Mouse (Mus musculus) liver, embryonic 11.5 days (tissue): ENCODE measurements around the gene Utp11. TPM values are rescaled to one million over a fixed set of nuclear protein-coding genes. Genes with fewer than 3 reads are reported as not detected.
"Not testable (repeated sequence)": the region's sequence is repeated elsewhere in the genome, so short reads cannot be mapped to it uniquely, and the experiment has no call there.

Source experiments
- ATAC-seq: fragments of 200-750 bp; cut with Nextera tagmentation; replicated peaks from 2 replicates; pipeline ENCODE4 v1.8.0; 2017; ENCODE audit warnings: moderate number of reproducible peaks, mild to moderate bottlenecking, moderate TSS enrichment, moderate library complexity; ENCODE audit not compliant: low FRiP score
- DNase-seq: peaks from one replicate; pipeline ENCODE4 v3.0.0-alpha.2; 2017; ENCODE audit warnings: low spot score
- H3K27ac ChIP-seq: fragments of 300-500 bp; sonication (generic); 2 replicates; pipeline ENCODE4 v1.5.1; 2014; ENCODE audit warnings: mild to moderate bottlenecking, low read depth, low read length, control low read depth
- H3K27me3 ChIP-seq: fragments of 300-500 bp; sonication (generic); replicated peaks from 2 replicates; pipeline ENCODE4 v1.6.1; 2014; ENCODE audit warnings: low read length, mixed read lengths; ENCODE audit not compliant: control insufficient read depth, insufficient read depth
- H3K36me3 ChIP-seq: fragments of 300-500 bp; sonication (generic); 2 replicates; pipeline ENCODE4 v1.6.1; 2014; ENCODE audit warnings: mild to moderate bottlenecking, low read length, moderate library complexity, mixed read lengths; ENCODE audit not compliant: control insufficient read depth, insufficient read depth
- H3K4me1 ChIP-seq: fragments of 300-500 bp; sonication (generic); replicated peaks from 2 replicates; pipeline ENCODE4 v1.6.1; 2014; ENCODE audit warnings: low read length, mixed read lengths; ENCODE audit not compliant: control insufficient read depth, insufficient read depth
- H3K4me2 ChIP-seq: fragments of 300-500 bp; sonication (generic); 2 replicates; pipeline ENCODE4 v1.6.1; 2014; ENCODE audit warnings: mild to moderate bottlenecking, control low read depth, moderate library complexity
- H3K4me3 ChIP-seq: fragments of 300-500 bp; sonication (generic); 2 replicates; pipeline ENCODE4 v1.5.1; 2014; ENCODE audit warnings: low read depth, low read length, control low read depth
- H3K9ac ChIP-seq: fragments of 300-500 bp; sonication (generic); 2 replicates; pipeline ENCODE4 v1.6.1; 2014; ENCODE audit warnings: low read depth, low read length, control low read depth
- H3K9me3 ChIP-seq: fragments of 300-500 bp; sonication (generic); 2 replicates; pipeline ENCODE4 v1.6.1; 2016; ENCODE audit warnings: low read length, inconsistent platforms, mixed read lengths; ENCODE audit not compliant: control insufficient read depth
- WGBS: fragments of 180-500 bp; shearing (Covaris S2); extraction: QIAGEN DNeasy Blood & Tissue Kit; methylation state at CpG from one replicate; pipeline ENCODE4 v1.1.7; 2014; 5-methylcytosine and 5-hydroxymethylcytosine counted together
- polyA plus RNA-seq: library from polyadenylated mRNA; unstranded; fragments of >200 nt; fragmentation: Nextera tagmentation; extraction: Ambion mirVana; gene quantifications from 2 replicates; pipeline ENCODE4 v1.2.1, GENCODE M21; 2014

Gene Utp11
- polyA plus RNA-seq, 1 experiment from 2014 or later = 80.5 TPM

DNA sequence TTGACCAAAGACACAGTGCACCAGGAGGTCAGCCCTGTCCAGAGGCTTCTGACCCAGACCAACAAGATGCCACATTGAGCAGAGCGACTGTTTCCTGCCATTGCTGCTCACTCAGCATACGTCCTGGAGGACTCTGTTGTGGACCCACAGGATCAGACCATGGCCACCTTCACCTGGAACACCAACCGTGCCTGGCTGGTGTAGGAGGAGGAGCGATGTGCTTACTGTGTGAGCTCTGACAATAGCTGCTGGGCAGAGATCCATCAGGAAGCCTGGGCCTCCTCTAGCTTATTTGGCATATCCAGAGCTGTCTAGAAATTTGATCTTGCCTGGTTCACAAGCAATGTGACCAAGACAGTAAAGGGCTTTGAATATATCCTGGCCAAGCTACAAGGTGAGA, 25.7 kb upstream of the Utp11 start:
- ATAC-seq (no peak), DNase-seq (no peak)
- H3K4me2 ChIP-seq = no peak overlapping the region
- no peaks in the 10 kb centered on the region for H3K9me3 ChIP-seq
- no peak overlapping the region for H3K9ac ChIP-seq
- no peaks in the 10 kb centered on the region for H3K27me3 ChIP-seq
- 93% methylated on average over 4 of the region's 4 CpGs for WGBS
- H3K4me3 ChIP-seq = no peak overlapping the region
- no peak overlapping the region for H3K27ac ChIP-seq
- peaks cover 10% of the 10 kb centered on the region for H3K4me1 ChIP-seq
- H3K36me3 ChIP-seq = peaks cover 32% of the 10 kb centered on the region

DNA sequence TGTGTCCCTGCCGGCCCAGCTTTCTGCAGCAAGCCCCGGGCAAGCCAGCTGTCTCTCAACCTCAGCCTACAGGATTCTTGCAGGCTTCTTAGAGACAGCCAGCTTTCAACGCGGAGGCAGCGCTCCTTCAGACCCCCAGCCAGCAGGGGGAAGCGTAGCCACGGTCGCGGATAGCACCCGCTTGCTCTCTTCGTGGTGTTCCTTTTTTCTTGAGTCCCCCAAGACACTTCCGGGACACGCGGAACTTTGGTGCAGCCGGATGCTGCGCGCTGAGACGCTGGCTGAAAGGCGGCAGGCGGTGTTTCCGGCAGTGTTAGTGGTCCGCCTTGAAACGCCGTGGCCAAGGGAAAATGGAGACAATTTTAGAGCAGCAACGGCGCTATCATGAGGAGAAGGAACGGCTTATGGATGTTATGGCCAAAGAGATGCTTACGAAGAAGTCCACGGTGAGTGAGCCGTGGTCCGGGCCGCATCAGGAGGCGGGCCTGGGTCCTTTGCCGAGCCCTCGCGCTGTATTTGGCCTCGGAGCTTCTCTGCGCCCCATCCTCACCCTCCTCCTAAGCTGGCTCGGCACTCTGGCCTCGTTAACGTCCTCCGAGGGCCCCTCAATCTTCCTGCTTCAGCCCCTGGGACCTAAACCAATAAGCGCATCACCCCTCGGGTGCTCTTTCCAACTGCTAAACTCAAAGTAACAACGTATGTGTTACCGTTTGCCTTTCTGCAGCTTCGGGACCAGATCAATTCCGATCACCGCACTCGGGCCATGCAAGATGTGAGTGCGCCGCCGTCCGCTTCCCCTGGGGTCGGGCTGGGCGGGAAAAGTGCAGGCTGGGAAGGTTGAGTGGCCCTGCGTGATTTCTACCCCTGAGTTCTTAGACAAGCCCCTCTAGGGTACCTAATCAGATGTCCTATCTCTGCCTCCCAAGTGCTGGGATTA, 21.4 kb upstream of the Utp11 start, which contains the start of gene Sf3a3:
Sf3a3 (plus strand) TSS at position 232 of the 937 bp plus-strand sequence.
- DNase-seq = peak; percentile 92
- H3K36me3 ChIP-seq = peaks cover 15% of the 10 kb centered on the region
- no peaks in the 10 kb centered on the region for H3K27me3 ChIP-seq
- no peaks in the 10 kb centered on the region for H3K9me3 ChIP-seq
- peak within 1 kb of the TSS; percentile 85 for H3K9ac ChIP-seq
- peak within 1 kb of the TSS; percentile 93 for H3K4me2 ChIP-seq
- peak within 1 kb of the TSS; percentile 56 for H3K27ac ChIP-seq
- ATAC-seq = peak; percentile 88
- H3K4me1 ChIP-seq = peaks cover 21% of the 10 kb centered on the region
- WGBS = under 1% methylated on average over 57 of the region's 57 CpGs
- peak within 1 kb of the TSS; percentile 87 for H3K4me3 ChIP-seq

DNA sequence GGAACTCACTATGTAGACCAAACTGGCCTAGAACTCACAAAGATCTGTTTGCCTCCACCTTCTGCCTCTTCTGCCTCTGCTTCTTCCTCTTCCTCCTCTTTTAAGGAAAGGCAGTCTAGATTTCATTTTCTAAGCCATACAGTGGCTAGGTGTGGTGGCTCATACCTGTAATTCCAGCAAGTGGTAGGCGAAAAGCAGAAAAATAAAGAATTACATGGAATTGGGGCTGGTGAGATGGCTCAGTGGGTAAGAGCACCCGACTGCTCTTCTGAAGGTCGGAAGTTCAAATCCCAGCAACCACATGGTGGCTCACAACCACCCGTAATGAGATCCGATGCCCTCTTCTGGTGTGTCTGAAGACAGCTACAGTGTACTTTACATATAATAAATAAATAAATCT, 20.4 kb upstream of the Utp11 start:
- not testable (repeated sequence) for H3K27ac ChIP-seq, H3K9me3 ChIP-seq, H3K4me2 ChIP-seq, H3K9ac ChIP-seq, DNase-seq, H3K36me3 ChIP-seq, H3K27me3 ChIP-seq, H3K4me3 ChIP-seq, ATAC-seq
- peaks cover 30% of the 10 kb centered on the region for H3K4me1 ChIP-seq
- WGBS = 82% methylated on average over 5 of the region's 5 CpGs

DNA sequence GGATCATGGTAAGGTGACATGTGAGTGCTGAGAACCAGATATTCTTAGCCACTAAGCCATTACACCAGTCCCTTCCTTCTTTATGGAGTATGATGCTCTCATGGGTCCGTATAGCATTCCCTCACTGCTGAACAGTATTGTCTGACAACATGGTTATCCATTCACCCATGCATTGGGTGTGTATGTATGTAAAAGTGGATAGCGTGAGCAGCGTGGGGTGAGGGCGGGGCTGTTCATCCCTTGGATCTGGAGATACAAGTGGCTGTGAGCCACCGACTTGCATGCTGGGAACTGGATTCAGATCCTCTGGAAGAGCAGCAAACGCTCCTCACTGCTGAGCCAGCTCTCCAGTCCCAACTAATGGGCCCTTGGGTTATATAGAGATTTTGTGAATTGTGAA, 19.2 kb upstream of the Utp11 start:
- DNase-seq (no peak), ATAC-seq (peak; percentile 27)
- Histone ChIP-seq H3K4me1 (peaks cover 35% of the 10 kb centered on the region), H3K4me3 (no peak overlapping the region), H3K9me3 (no peaks in the 10 kb centered on the region), H3K27ac (0 out of 2 replicates have a peak overlapping the region, but pooled peaks have one; percentile 19), H3K4me2 (no peak overlapping the region), H3K36me3 (peaks cover 4% of the 10 kb centered on the region; the same call in 1 of the 2 replicates), H3K27me3 (no peaks in the 10 kb centered on the region), H3K9ac (no peak overlapping the region)
- WGBS = 72% methylated on average over 6 of the region's 6 CpGs

DNA sequence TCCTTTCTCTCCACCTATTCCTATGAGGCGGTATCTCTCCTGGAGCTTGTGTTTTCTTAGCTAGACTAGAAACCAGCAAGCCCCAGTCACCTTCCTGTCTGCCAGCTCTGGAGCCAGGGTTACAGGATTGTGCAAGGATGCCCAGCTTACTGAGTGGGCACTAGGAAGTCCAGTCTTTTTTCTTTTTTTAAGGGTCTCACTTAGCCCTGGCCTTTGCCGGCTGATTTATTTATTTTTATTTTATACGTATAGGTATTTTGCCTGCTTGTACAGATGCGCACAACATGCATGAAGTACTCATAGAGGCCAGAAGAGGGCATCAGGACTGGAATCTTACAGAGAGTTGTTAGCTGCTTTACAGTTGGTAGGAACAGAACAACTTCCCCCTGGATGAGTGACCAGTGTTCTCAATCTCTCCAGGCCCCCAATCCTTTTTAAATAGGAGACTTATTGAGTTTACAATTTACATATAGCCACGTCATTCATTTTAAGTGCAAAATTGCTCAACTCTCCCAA, 17.4 kb upstream of the Utp11 start:
- Histone ChIP-seq H3K27ac (peak overlapping the region; percentile 95), H3K4me1 (peaks cover 33% of the 10 kb centered on the region), H3K9ac (no peak overlapping the region), H3K4me2 (peak overlapping the region; percentile 73), H3K36me3 (peaks cover under 1% of the 10 kb centered on the region; the same call in 1 of the 2 replicates), H3K4me3 (no peak overlapping the region), H3K9me3 (no peaks in the 10 kb centered on the region), H3K27me3 (no peaks in the 10 kb centered on the region)
- 2% methylated on average over 5 of the region's 5 CpGs for WGBS
- no peak for ATAC-seq
- DNase-seq = peak; percentile 43

DNA sequence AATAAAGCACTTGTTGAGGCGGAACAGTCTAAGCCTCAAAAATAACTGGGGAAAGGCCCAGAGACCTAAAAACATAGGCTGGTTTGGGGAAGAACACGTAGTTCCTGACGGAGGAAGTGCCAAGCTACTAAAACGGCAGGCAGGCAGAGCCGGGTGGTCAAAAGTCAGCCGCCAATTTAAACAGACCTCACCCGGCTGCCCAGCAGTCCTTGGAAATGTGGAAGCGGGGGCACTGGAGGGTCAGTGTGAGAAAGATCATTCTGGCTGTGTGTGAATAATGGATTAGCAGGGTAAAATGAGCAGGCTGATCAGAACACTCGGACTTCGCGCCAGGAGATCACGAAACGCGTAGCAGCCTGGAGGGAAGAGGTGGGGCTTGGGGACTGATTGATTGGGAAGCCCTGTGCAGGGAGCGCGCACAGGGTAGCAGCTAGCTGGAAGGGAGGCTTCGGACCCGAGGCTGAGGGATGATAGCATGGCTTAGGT, 16.6 kb upstream of the Utp11 start:
- no peaks in the 10 kb centered on the region for H3K27me3 ChIP-seq
- H3K36me3 ChIP-seq = no peaks in the 10 kb centered on the region; the same call in 1 of the 2 replicates
- H3K9me3 ChIP-seq = no peaks in the 10 kb centered on the region
- H3K9ac ChIP-seq = peak overlapping the region; percentile 64
- peak overlapping the region; percentile 95 for H3K27ac ChIP-seq
- 4% methylated on average over 18 of the region's 18 CpGs for whole genome bisulfite sequencing
- H3K4me3 ChIP-seq = peak overlapping the region; percentile 39
- peak; percentile 55 for DNase-seq
- no peak; the same call in 1 of the 2 replicates for ATAC-seq
- peak overlapping the region; percentile 73 for H3K4me2 ChIP-seq
- H3K4me1 ChIP-seq = peaks cover 35% of the 10 kb centered on the region

DNA sequence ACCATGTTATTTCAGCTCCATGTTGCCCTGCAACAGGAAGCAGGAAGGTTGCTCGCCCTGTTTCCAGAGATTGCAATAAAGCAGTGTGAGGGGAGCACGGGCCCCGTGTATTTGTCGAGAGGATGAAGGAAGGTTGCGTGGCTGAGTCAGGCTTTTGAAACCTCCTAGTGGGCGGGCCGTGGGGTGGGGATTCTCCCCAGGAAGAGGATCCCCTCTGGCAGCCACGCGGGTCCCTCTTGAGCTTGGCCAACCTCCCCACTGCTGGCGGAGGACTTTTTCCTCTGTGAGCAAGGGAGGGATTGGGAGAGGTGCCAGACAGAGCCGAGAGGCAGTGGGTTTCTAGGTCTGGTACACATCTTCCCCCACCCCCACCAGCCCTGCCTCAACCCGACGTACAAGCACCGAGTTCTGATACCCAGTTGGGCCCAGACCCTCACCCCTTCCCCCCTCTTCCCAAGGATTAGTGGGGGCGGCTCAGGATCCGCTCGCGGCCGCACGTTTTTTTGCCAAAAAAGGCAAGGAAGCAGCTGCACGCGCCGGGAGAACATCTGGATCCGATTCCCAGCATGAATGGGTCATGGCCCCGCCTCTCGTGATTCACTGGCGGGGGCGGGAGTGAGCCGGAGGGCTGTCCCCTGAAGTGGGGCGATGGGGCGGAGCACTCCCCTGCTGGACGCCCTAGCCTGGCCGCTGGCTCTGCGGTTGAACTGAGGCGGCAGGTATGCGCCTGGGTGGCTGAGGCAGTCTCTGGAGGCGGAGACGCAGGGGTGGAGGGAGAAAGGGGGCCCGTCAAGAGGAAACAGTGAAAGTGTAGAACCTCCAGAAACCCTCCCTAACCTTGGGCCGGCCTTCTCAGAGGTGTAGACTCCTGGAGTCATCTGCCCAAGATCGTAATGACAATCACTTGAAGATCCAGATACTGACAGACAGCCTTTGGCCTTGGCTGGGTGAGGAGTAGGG, 15.4 kb upstream of the Utp11 start:
- DNase-seq (peak; percentile 87), ATAC-seq (peak; percentile 81)
- H3K9me3 ChIP-seq = no peaks in the 10 kb centered on the region
- H3K36me3 ChIP-seq = no peaks in the 10 kb centered on the region; the same call in 1 of the 2 replicates
- peak overlapping the region; percentile 61 for H3K9ac ChIP-seq
- H3K4me2 ChIP-seq = peak overlapping the region; percentile 73
- H3K4me3 ChIP-seq = peak overlapping the region; percentile 39
- H3K27me3 ChIP-seq = no peaks in the 10 kb centered on the region
- H3K4me1 ChIP-seq = peaks cover 47% of the 10 kb centered on the region
- peak overlapping the region; percentile 95 for H3K27ac ChIP-seq
- 3% methylated on average over 41 of the region's 41 CpGs for WGBS

DNA sequence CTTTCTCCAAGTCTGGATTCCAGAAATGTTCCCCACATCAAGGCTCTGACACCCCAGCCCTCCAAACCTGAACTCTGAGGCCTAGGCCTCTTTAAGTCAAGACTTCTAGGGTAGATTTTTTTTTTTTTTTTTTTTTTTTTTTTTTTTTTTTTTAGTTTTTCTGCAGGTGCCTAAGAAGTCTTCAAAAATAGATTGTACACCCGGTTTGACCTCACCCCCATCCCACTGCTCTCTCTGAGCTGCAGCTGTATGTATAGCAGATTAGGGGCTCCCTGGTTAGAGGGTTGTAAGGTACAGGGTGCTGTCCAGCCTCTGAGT, 14.8 kb upstream of the Utp11 start:
- H3K9ac ChIP-seq = peak overlapping the region; percentile 61; the same call in 1 of the 2 replicates
- H3K4me1 ChIP-seq = peaks cover 53% of the 10 kb centered on the region
- peak overlapping the region; percentile 73 for H3K4me2 ChIP-seq
- H3K27me3 ChIP-seq, DNase-seq, H3K36me3 ChIP-seq, ATAC-seq, H3K9me3 ChIP-seq: not testable (repeated sequence)
- H3K4me3 ChIP-seq = peak overlapping the region; percentile 39; the same call in 1 of the 2 replicates
- WGBS = 6% methylated on average over 1 of the region's 1 CpGs
- H3K27ac ChIP-seq = peak overlapping the region; percentile 95
